Mouse (Mus musculus): Measurements from ENCODE around the gene Pmis2. TPM values are rescaled to one million over a fixed set of nuclear protein-coding genes. Genes with fewer than 3 reads are reported as not detected.

Gene Pmis2
- polyA plus RNA-seq, 1 experiment, result not detected

GRCm38 (mm10) chr7:30639083-30639482 lies 32.3 kb downstream of the Pmis2 start:
- WGBS, result 22% methylated on average over 4 of the region's 4 CpGs
- Histone ChIP-seq H3K4me3 (ENCODE audit: insufficient read depth, low read depth, low read length) (no peak overlapping the region), H3K27ac (ENCODE audit: insufficient read depth, low read depth, low read length) (no peak overlapping the region), H3K4me1 (ENCODE audit: control insufficient read depth, insufficient read depth, low read length) (peaks cover 4% of the 10 kb centered on the region; the same call in 1 of the 2 replicates)
- TF ChIP-seq CTCF (IDR thresholded peaks at IDR 0.05; ENCODE audit: insufficient read depth, low read depth, low read length) (no peak), POLR2A (IDR thresholded peaks at IDR 0.05; ENCODE audit: insufficient read depth, low read depth, low read length) (no peak)

- H3K4me1 ChIP-seq (ENCODE audit: control insufficient read depth, insufficient read depth, low read length), result peaks cover 4% of the 10 kb centered on the region; the same call in 1 of the 2 replicates
- no peak overlapping the region for H3K4me3 ChIP-seq (ENCODE audit: insufficient read depth, low read depth, low read length)
- 34% methylated on average over 11 of the region's 11 CpGs for WGBS
- TF ChIP-seq POLR2A (IDR thresholded peaks at IDR 0.05; ENCODE audit: insufficient read depth, low read depth, low read length), result no peak
- no peak for TF ChIP-seq CTCF (IDR thresholded peaks at IDR 0.05; ENCODE audit: insufficient read depth, low read depth, low read length)
- H3K27ac ChIP-seq (ENCODE audit: insufficient read depth, low read depth, low read length), result no peak overlapping the region
Measured at GRCm38 (mm10) chr7:30636395-30636794, 35.0 kb downstream of the Pmis2 start.

GRCm38 (mm10) chr7:30635752-30636151 lies 35.7 kb downstream of the Pmis2 start, which contains the start of gene Etv2:
Etv2 (minus strand) TSS chr7:30635852.
- 8% methylated on average over 5 of the region's 5 CpGs for WGBS
- TF ChIP-seq CTCF (IDR thresholded peaks at IDR 0.05; ENCODE audit: insufficient read depth, low read depth, low read length) (no peak), POLR2A (IDR thresholded peaks at IDR 0.05; ENCODE audit: insufficient read depth, low read depth, low read length) (no peak)
- H3K4me1 ChIP-seq (ENCODE audit: control insufficient read depth, insufficient read depth, low read length), result peaks cover 4% of the 10 kb centered on the region; the same call in 1 of the 2 replicates
- no peak within 1 kb of the TSS for H3K27ac ChIP-seq (ENCODE audit: insufficient read depth, low read depth, low read length)
- H3K4me3 ChIP-seq (ENCODE audit: insufficient read depth, low read depth, low read length), result no peak within 1 kb of the TSS

GRCm38 (mm10) chr7:30634621-30635020 lies 36.8 kb downstream of the Pmis2 start:
- Histone ChIP-seq H3K27ac (ENCODE audit: insufficient read depth, low read depth, low read length) (no peak overlapping the region), H3K4me1 (ENCODE audit: control insufficient read depth, insufficient read depth, low read length) (peaks cover 4% of the 10 kb centered on the region; the same call in 1 of the 2 replicates), H3K4me3 (ENCODE audit: insufficient read depth, low read depth, low read length) (no peak overlapping the region)
- TF ChIP-seq POLR2A (IDR thresholded peaks at IDR 0.05; ENCODE audit: insufficient read depth, low read depth, low read length), result no peak
- no peak for TF ChIP-seq CTCF (IDR thresholded peaks at IDR 0.05; ENCODE audit: insufficient read depth, low read depth, low read length)
- WGBS, result 1% methylated on average over 20 of the region's 20 CpGs

- TF ChIP-seq CTCF (IDR thresholded peaks at IDR 0.05; ENCODE audit: insufficient read depth, low read depth, low read length) (no peak), POLR2A (IDR thresholded peaks at IDR 0.05; ENCODE audit: insufficient read depth, low read depth, low read length) (no peak)
- Histone ChIP-seq H3K4me3 (ENCODE audit: insufficient read depth, low read depth, low read length) (no peak overlapping the region), H3K4me1 (ENCODE audit: control insufficient read depth, insufficient read depth, low read length) (peaks cover 4% of the 10 kb centered on the region; the same call in 1 of the 2 replicates), H3K27ac (ENCODE audit: insufficient read depth, low read depth, low read length) (no peak overlapping the region)
- 6% methylated on average over 27 of the region's 27 CpGs for WGBS
Measured at GRCm38 (mm10) chr7:30633762-30634412, 37.5 kb downstream of the Pmis2 start.

- H3K27ac ChIP-seq (ENCODE audit: insufficient read depth, low read depth, low read length), result no peak overlapping the region
- TF ChIP-seq POLR2A (IDR thresholded peaks at IDR 0.05; ENCODE audit: insufficient read depth, low read depth, low read length), result no peak
- TF ChIP-seq CTCF (IDR thresholded peaks at IDR 0.05; ENCODE audit: insufficient read depth, low read depth, low read length), result no peak
- H3K4me3 ChIP-seq (ENCODE audit: insufficient read depth, low read depth, low read length), result no peak overlapping the region
Measured at GRCm38 (mm10) chr7:30629013-30629412, 42.4 kb downstream of the Pmis2 start.

GRCm38 (mm10) chr7:30626647-30627046 lies 44.8 kb downstream of the Pmis2 start:
- no peak for TF ChIP-seq POLR2A (IDR thresholded peaks at IDR 0.05; ENCODE audit: insufficient read depth, low read depth, low read length)
- TF ChIP-seq CTCF (IDR thresholded peaks at IDR 0.05; ENCODE audit: insufficient read depth, low read depth, low read length), result no peak
- H3K4me3 ChIP-seq (ENCODE audit: insufficient read depth, low read depth, low read length), result no peak overlapping the region
- 85% methylated on average over 5 of the region's 5 CpGs for WGBS
- no peak overlapping the region for H3K27ac ChIP-seq (ENCODE audit: insufficient read depth, low read depth, low read length)
- H3K4me1 ChIP-seq (ENCODE audit: control insufficient read depth, insufficient read depth, low read length), result peaks cover 9% of the 10 kb centered on the region; the same call in 1 of the 2 replicates

More at GRCm38 (mm10) chr7:30629013-30629412, 42.4 kb downstream of the Pmis2 start:
- H3K4me1 ChIP-seq (ENCODE audit: control insufficient read depth, insufficient read depth, low read length), result no peaks in the 10 kb centered on the region

GRCm38 (mm10) chr7:30625530-30626384 lies 45.6 kb downstream of the Pmis2 start, which contains the start of gene Cox6b1:
Cox6b1 (minus strand) TSS chr7:30626151.
- WGBS, result under 1% methylated on average over 44 of the region's 44 CpGs
- Histone ChIP-seq H3K4me3 (ENCODE audit: insufficient read depth, low read depth, low read length) (peak within 1 kb of the TSS; percentile 83), H3K27ac (ENCODE audit: insufficient read depth, low read depth, low read length) (peak within 1 kb of the TSS; percentile 35), H3K4me1 (ENCODE audit: control insufficient read depth, insufficient read depth, low read length) (peaks cover 9% of the 10 kb centered on the region; the same call in 1 of the 2 replicates)
- TF ChIP-seq CTCF (IDR thresholded peaks at IDR 0.05; ENCODE audit: insufficient read depth, low read depth, low read length) (no peak), POLR2A (IDR thresholded peaks at IDR 0.05; ENCODE audit: insufficient read depth, low read depth, low read length) (0 out of 2 replicates have a peak, but pooled peaks have one; percentile 43)

Other genes with a start within 250 kb of the Pmis2 start
- gene Nfkbid, start 249.9 kb downstream of the Pmis2 start, polyA plus RNA-seq (2012; ENCODE audit: insufficient read depth, insufficient read length, low replicate concordance, missing spikeins), result not detected in 2 replicates
- gene Aplp1, start 226.1 kb downstream of the Pmis2 start, polyA plus RNA-seq (2012; ENCODE audit: insufficient read depth, insufficient read length, low replicate concordance, missing spikeins), result 174 TPM in 1 of 2 replicates, not detected in the other
- not detected in 2 replicates for gene Kirrel2, start 213.9 kb downstream of the Pmis2 start, polyA plus RNA-seq (2012; ENCODE audit: insufficient read depth, insufficient read length, low replicate concordance, missing spikeins)
- not detected in 2 replicates for gene Nphs1, start 213.3 kb downstream of the Pmis2 start, polyA plus RNA-seq (2012; ENCODE audit: insufficient read depth, insufficient read length, low replicate concordance, missing spikeins)
- gene Prodh2, start 178.0 kb downstream of the Pmis2 start, polyA plus RNA-seq (2012; ENCODE audit: insufficient read depth, insufficient read length, low replicate concordance, missing spikeins), result not detected in 2 replicates
- gene Arhgap33, start 136.5 kb downstream of the Pmis2 start, polyA plus RNA-seq (2012; ENCODE audit: insufficient read depth, insufficient read length, low replicate concordance, missing spikeins), result not detected in 2 replicates
- not detected in 2 replicates for gene Hspb6, start 119.4 kb downstream of the Pmis2 start, polyA plus RNA-seq (2012; ENCODE audit: insufficient read depth, insufficient read length, low replicate concordance, missing spikeins)
- not detected in 2 replicates for gene Proser3, start 119.3 kb downstream of the Pmis2 start, polyA plus RNA-seq (2012; ENCODE audit: insufficient read depth, insufficient read length, low replicate concordance, missing spikeins)
- not detected in 2 replicates for gene Lin37, start 111.8 kb downstream of the Pmis2 start, polyA plus RNA-seq (2012; ENCODE audit: insufficient read depth, insufficient read length, low replicate concordance, missing spikeins)
- not detected in 2 replicates for gene U2af1l4, start 108.3 kb downstream of the Pmis2 start, polyA plus RNA-seq (2012; ENCODE audit: insufficient read depth, insufficient read length, low replicate concordance, missing spikeins)
- gene Gm49396, start 108.3 kb downstream of the Pmis2 start, polyA plus RNA-seq (2012; ENCODE audit: insufficient read depth, insufficient read length, low replicate concordance, missing spikeins), result not detected in 2 replicates
- not detected in 2 replicates for gene Psenen, start 108.0 kb downstream of the Pmis2 start, polyA plus RNA-seq (2012; ENCODE audit: insufficient read depth, insufficient read length, low replicate concordance, missing spikeins)
- not detected in 2 replicates for gene Igflr1, start 106.2 kb downstream of the Pmis2 start, polyA plus RNA-seq (2012; ENCODE audit: insufficient read depth, insufficient read length, low replicate concordance, missing spikeins)
- 696 TPM in 1 of 2 replicates, not detected in the other for gene Kmt2b, start 82.9 kb downstream of the Pmis2 start, polyA plus RNA-seq (2012; ENCODE audit: insufficient read depth, insufficient read length, low replicate concordance, missing spikeins)
- gene Zbtb32, start 72.7 kb downstream of the Pmis2 start, polyA plus RNA-seq (2012; ENCODE audit: insufficient read depth, insufficient read length, low replicate concordance, missing spikeins), result not detected in 2 replicates
- gene Upk1a, start 58.8 kb downstream of the Pmis2 start, polyA plus RNA-seq (2012; ENCODE audit: insufficient read depth, insufficient read length, low replicate concordance, missing spikeins), result not detected in 2 replicates
- gene Cox6b1, start 45.5 kb downstream of the Pmis2 start, polyA plus RNA-seq (2012; ENCODE audit: insufficient read depth, insufficient read length, low replicate concordance, missing spikeins), result 1,523 TPM in 1 of 2 replicates, not detected in the other
- not detected in 2 replicates for gene Etv2, start 35.8 kb downstream of the Pmis2 start, polyA plus RNA-seq (2012; ENCODE audit: insufficient read depth, insufficient read length, low replicate concordance, missing spikeins)
- not detected in 2 replicates for gene Rbm42, start 21.3 kb downstream of the Pmis2 start, polyA plus RNA-seq (2012; ENCODE audit: insufficient read depth, insufficient read length, low replicate concordance, missing spikeins)
- not detected in 2 replicates for gene Haus5, start 6.6 kb downstream of the Pmis2 start, polyA plus RNA-seq (2012; ENCODE audit: insufficient read depth, insufficient read length, low replicate concordance, missing spikeins)
- gene 2200002J24Rik, start 27.3 kb upstream of the Pmis2 start, polyA plus RNA-seq (2012; ENCODE audit: insufficient read depth, insufficient read length, low replicate concordance, missing spikeins), result not detected in 2 replicates
- not detected in 2 replicates for gene Atp4a, start 40.6 kb upstream of the Pmis2 start, polyA plus RNA-seq (2012; ENCODE audit: insufficient read depth, insufficient read length, low replicate concordance, missing spikeins)
- gene Tmem147, start 57.9 kb upstream of the Pmis2 start, polyA plus RNA-seq (2012; ENCODE audit: insufficient read depth, insufficient read length, low replicate concordance, missing spikeins), result not detected in 2 replicates
- gene Gapdhs, start 72.1 kb upstream of the Pmis2 start, polyA plus RNA-seq (2012; ENCODE audit: insufficient read depth, insufficient read length, low replicate concordance, missing spikeins), result not detected in 2 replicates
- gene Sbsn, start 79.9 kb upstream of the Pmis2 start, polyA plus RNA-seq (2012; ENCODE audit: insufficient read depth, insufficient read length, low replicate concordance, missing spikeins), result not detected in 2 replicates
- gene Dmkn, start 92.2 kb upstream of the Pmis2 start, polyA plus RNA-seq (2012; ENCODE audit: insufficient read depth, insufficient read length, low replicate concordance, missing spikeins), result not detected in 2 replicates
- not detected in 2 replicates for gene Krtdap, start 116.3 kb upstream of the Pmis2 start, polyA plus RNA-seq (2012; ENCODE audit: insufficient read depth, insufficient read length, low replicate concordance, missing spikeins)
- not detected in 2 replicates for gene Ffar2, start 152.2 kb upstream of the Pmis2 start, polyA plus RNA-seq (2012; ENCODE audit: insufficient read depth, insufficient read length, low replicate concordance, missing spikeins)
- gene Ffar3, start 184.6 kb upstream of the Pmis2 start, polyA plus RNA-seq (2012; ENCODE audit: insufficient read depth, insufficient read length, low replicate concordance, missing spikeins), result not detected in 2 replicates
- not detected in 2 replicates for gene Ffar1, start 190.0 kb upstream of the Pmis2 start, polyA plus RNA-seq (2012; ENCODE audit: insufficient read depth, insufficient read length, low replicate concordance, missing spikeins)
- gene Cd22, start 208.7 kb upstream of the Pmis2 start, polyA plus RNA-seq (2012; ENCODE audit: insufficient read depth, insufficient read length, low replicate concordance, missing spikeins), result not detected in 2 replicates
- not detected in 2 replicates for gene Mag, start 243.3 kb upstream of the Pmis2 start, polyA plus RNA-seq (2012; ENCODE audit: insufficient read depth, insufficient read length, low replicate concordance, missing spikeins)